Mouse (Mus musculus): ENCODE results near the gene Josd2. TPM values are rescaled to one million over a fixed set of nuclear protein-coding genes. Genes with fewer than 3 reads are reported as not detected.

Josd2 gene
- total RNA-seq, 2 experiments from 2014 or later = 158 to 161 TPM

GRCm38 (mm10) chr7:44492166-44492826, 24.5 kb downstream of the Josd2 start:
- DNase-seq (ENCODE audit: low spot score) = no peak
- intact Hi-C loops (cut with DNase I) = no loop called here

- intact Hi-C loops (cut with DNase I) = loop anchor here (2.0 kb wide), 1 partner anchor 26 kb away; no protein-coding TSS in a partner anchor
- no peak for DNase-seq (ENCODE audit: low spot score)
Observed at GRCm38 (mm10) chr7:44494681-44495080, 26.9 kb downstream of the Josd2 start.

- intact Hi-C loops (cut with DNase I) = loop anchor here (2.0 kb wide), 1 partner anchor 26 kb away; no protein-coding TSS in a partner anchor
- no peak for DNase-seq (ENCODE audit: low spot score)
Observed at GRCm38 (mm10) chr7:44495086-44495485, 27.3 kb downstream of the Josd2 start.

- peak; percentile 92 for DNase-seq (ENCODE audit: low spot score)
- intact Hi-C loops (cut with DNase I) = loop anchor here (2.0 kb wide), 1 partner anchor 27 kb away; no protein-coding TSS in a partner anchor
Observed at GRCm38 (mm10) chr7:44495992-44496770, 28.4 kb downstream of the Josd2 start, which contains the start of the genes Emc10 and Fam71e1. Gene Emc10 (minus strand): TSS chr7:44496529. Gene Fam71e1 (plus strand): TSS chr7:44496581.

DNA sequence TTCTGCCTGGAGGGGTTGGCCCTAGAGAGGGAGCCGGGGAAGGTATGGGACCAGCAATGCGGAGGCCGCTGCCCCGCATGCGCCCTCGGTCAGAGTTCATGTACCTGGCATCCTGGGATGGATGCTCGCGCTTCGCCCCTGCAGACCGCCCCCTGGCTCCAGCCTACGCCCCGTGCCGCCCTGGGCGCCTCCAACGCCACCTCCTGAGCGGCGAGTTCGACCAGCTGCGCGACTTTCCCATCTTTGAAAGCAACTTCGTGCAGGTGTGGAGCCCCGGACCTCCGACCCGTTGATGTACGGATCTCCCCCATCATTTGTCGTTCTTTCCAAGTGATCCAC, 29.0 kb downstream of the Josd2 start:
- intact Hi-C loops (cut with DNase I) = no loop called here
- no peak for DNase-seq (ENCODE audit: low spot score)

DNA sequence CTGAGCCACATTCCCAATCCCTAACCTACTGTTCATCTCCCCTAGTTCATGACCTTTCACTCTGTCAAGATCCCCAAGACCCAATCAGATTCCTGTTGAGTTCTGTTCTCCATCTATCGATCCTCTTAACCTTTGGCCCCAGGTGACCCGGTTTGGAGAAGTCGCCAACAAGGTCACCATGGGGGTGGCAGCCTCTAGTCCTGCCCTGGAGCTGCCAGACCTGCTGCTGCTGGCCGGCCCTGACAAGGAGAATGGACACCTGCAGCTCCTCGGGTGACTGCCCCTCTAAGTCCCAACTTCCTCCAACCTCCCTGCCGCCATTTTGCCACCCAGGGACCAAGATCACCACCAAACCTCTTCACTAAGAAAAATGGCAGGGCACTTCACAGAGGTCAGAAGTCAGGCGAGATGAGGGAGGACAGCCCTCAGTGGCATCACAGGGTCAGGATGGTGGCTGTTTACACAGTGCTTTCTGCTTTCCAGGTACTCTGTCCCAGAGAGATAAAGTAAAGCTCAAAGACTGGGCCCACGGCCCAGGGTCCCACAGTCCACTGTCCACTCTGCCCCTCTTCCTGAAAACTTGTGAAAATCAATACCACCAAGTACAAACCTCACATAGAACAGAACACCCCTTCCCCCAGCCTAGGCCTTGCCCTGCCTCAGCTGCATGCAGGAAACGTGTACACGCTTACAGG, 29.7 kb downstream of the Josd2 start:
- intact Hi-C loops (cut with DNase I) = loop anchor here (2.0 kb wide), 1 partner anchor 25 kb away; no protein-coding TSS in a partner anchor
- no peak for DNase-seq (ENCODE audit: low spot score)

GRCm38 (mm10) chr7:44498922-44499321, 31.1 kb downstream of the Josd2 start:
- DNase-seq (ENCODE audit: low spot score) = no peak
- intact Hi-C loops (cut with DNase I) = loop anchor here (2.0 kb wide), 1 partner anchor 24 kb away; no protein-coding TSS in a partner anchor

- DNase-seq (ENCODE audit: low spot score) = no peak
- intact Hi-C loops (cut with DNase I) = loop anchor here (2.0 kb wide), 1 partner anchor 51 kb away; no protein-coding TSS in a partner anchor
Observed at GRCm38 (mm10) chr7:44500046-44500445, 32.3 kb downstream of the Josd2 start.

- no peak for DNase-seq (ENCODE audit: low spot score)
- intact Hi-C loops (cut with DNase I) = loop anchor here (1.0 to 2.0 kb wide), 2 partner anchors 49 to 59 kb away; no protein-coding TSS in a partner anchor
Observed at GRCm38 (mm10) chr7:44501563-44502115, 33.9 kb downstream of the Josd2 start.

DNA sequence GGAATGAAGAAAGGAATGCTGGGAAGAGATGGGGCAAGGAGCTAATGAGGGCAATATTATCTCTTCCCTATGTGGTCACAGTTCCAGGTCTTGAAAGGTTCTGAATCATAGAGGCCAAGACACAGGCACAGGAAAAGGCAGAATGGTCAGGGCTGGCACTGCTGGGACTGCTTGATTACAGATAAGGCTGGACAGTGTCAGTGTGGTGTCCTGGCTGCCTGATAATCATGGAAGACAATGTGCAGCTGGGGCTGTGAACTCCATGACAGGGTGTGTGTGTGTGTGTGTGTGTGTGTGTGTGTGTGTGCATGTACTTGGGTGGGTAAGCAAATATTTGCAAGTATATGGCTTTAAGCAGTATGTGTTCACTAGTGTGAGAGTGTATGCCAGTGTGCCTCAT, 39.7 kb downstream of the Josd2 start:
- intact Hi-C loops (cut with DNase I) = no loop called here
- no peak for DNase-seq (ENCODE audit: low spot score)

- no peak for DNase-seq (ENCODE audit: low spot score)
- intact Hi-C loops (cut with DNase I) = no loop called here
Observed at GRCm38 (mm10) chr7:44519240-44519913, 51.6 kb downstream of the Josd2 start.

- DNase-seq (ENCODE audit: low spot score) = no peak
- intact Hi-C loops (cut with DNase I) = loop anchor here (1.0 kb wide), 1 partner anchor 39 kb away; no protein-coding TSS in a partner anchor
Observed at GRCm38 (mm10) chr7:44520990-44521389, 53.2 kb downstream of the Josd2 start.

Small RNAs within 50 kb of the gene (microRNA-seq; reads per million reads assigned to microRNA genes)
- 4.7 reads per million, percentile 12 among the genes with 10 or more reads in this experiment for gene Mir7052

Other genes starting within 250 kb of the Josd2 start
- gene Klk1, start 242.6 kb upstream of the Josd2 start, total RNA-seq (2021) = not detected
- not detected for gene Gm36864, start 231.8 kb upstream of the Josd2 start, total RNA-seq (2021)
- gene 1700028J19Rik, start 221.3 kb upstream of the Josd2 start, total RNA-seq (2021) = under 1 TPM; 0.31 to 0.56 TPM
- gene 2410002F23Rik, start 221.3 kb upstream of the Josd2 start, total RNA-seq (2021) = 10 to 100 TPM; 14.1 to 14.5 TPM
- gene Acp4, start 210.6 kb upstream of the Josd2 start, total RNA-seq (2021) = not detected
- gene Gm15517, start 206.5 kb upstream of the Josd2 start, total RNA-seq (2021) = not detected
- 1 to 10 TPM in 1 of 2 experiments, under 1 TPM in 1; 0.87 to 1.0 TPM for gene Clec11a, start 161.1 kb upstream of the Josd2 start, total RNA-seq (2021)
- 1 to 10 TPM; 1.6 to 2.0 TPM for gene Shank1, start 157.7 kb upstream of the Josd2 start, total RNA-seq (2021)
- gene Syt3, start 83.9 kb upstream of the Josd2 start, total RNA-seq (2021) = 1 to 10 TPM; 1.3 to 2.2 TPM
- gene 1700008O03Rik, start 82.2 kb upstream of the Josd2 start, total RNA-seq (2021) = under 1 TPM; 0.28 to 0.62 TPM
- gene Lrrc4b, start 39.0 kb upstream of the Josd2 start, total RNA-seq (2021) = 10 to 100 TPM; 27.9 to 32.7 TPM
- 1 to 10 TPM in 1 of 2 experiments, under 1 TPM in 1; 0.70 to 1.3 TPM for gene Aspdh, start 2.6 kb upstream of the Josd2 start, total RNA-seq (2021)
- 10 to 100 TPM; 96.9 to 99.6 TPM for gene Emc10, start 28.5 kb downstream of the Josd2 start, total RNA-seq (2021)
- 1 to 10 TPM; 3.7 to 4.0 TPM for gene Fam71e1, start 28.6 kb downstream of the Josd2 start, total RNA-seq (2021)
- gene Mybpc2, start 56.7 kb downstream of the Josd2 start, total RNA-seq (2021) = 10 to 100 TPM; 16.0 to 22.8 TPM
- gene Spib, start 64.1 kb downstream of the Josd2 start, total RNA-seq (2021) = under 1 TPM; 0.18 to 0.53 TPM
- gene Pold1, start 80.9 kb downstream of the Josd2 start, total RNA-seq (2021) = 10 to 100 TPM; 12.5 to 12.8 TPM
- gene Nr1h2, start 86.0 kb downstream of the Josd2 start, total RNA-seq (2021) = 10 to 100 TPM; 40.7 to 48.4 TPM
- under 1 TPM; 0.31 to 0.64 TPM for gene Napsa, start 104.4 kb downstream of the Josd2 start, total RNA-seq (2021)
- gene Kcnc3, start 122.7 kb downstream of the Josd2 start, total RNA-seq (2021) = 1 to 10 TPM; 1.9 to 2.3 TPM
- 10 to 100 TPM; 72.2 to 80.8 TPM for gene Myh14, start 202.9 kb downstream of the Josd2 start, total RNA-seq (2021)
- not detected for gene Izumo2, start 240.8 kb downstream of the Josd2 start, total RNA-seq (2021)

All from heart, postnatal 25 days (tissue).